8 mouse cellular contexts compared by ENCODE assay signal in genomic region chr2:53192386-53192785, GRCm38 (mm10). TPM values are rescaled to one million over a fixed set of nuclear protein-coding genes. Genes with fewer than 3 reads are reported as not detected.
DNase-seq lines count a peak whose midpoint lies in the region; ATAC-seq and TF ChIP-seq lines count a peak whose summit lies in the region.

No protein-coding gene starts in this region.

- H3K27me3 ChIP-seq in liver, adult 2 months (ENCODE audit: control insufficient read depth, insufficient read depth, low read length) = no peaks in the 10 kb centered on the region
- H3K27me3 ChIP-seq in midbrain, embryonic 13.5 days = no peaks in the 10 kb centered on the region

- TF ChIP-seq POLR2A in liver, adult 2 months (IDR thresholded peaks at IDR 0.05; ENCODE audit: extremely low read depth, insufficient read depth, low read length) = no peak

- peaks cover 17% of the 10 kb centered on the region; the same call in 1 of the 2 replicates for H3K79me2 ChIP-seq in liver, adult 2 months (ENCODE audit: control insufficient read depth, insufficient read depth, low read length)

- peak; percentile 5 for ATAC-seq in midbrain, embryonic 13.5 days

- peak overlapping the region; percentile 87 for H3K9ac ChIP-seq in liver, adult 2 months (ENCODE audit: low read depth, low read length)
- H3K9ac ChIP-seq in midbrain, embryonic 13.5 days (replicated peaks) = peak overlapping the region; percentile 87

- peak overlapping the region; percentile 66 for H3K27ac ChIP-seq in liver, adult 2 months (replicated peaks; ENCODE audit: insufficient read depth, low read depth, low read length)
- peak overlapping the region; percentile 96 for H3K27ac ChIP-seq in midbrain, embryonic 13.5 days

- H3K36me3 ChIP-seq in liver, adult 2 months (ENCODE audit: control insufficient read depth, insufficient read depth, low read length) = peaks cover 12% of the 10 kb centered on the region; the same call in 1 of the 2 replicates
- H3K36me3 ChIP-seq in midbrain, embryonic 13.5 days = peaks cover 26% of the 10 kb centered on the region

- 0 out of 2 replicates have a peak, but pooled peaks cover 1% of the 10 kb centered on the region for H3K4me1 ChIP-seq in liver, adult 2 months (ENCODE audit: control insufficient read depth, insufficient read depth, low read length)
- H3K4me1 ChIP-seq in midbrain, embryonic 13.5 days (replicated peaks) = peaks cover 35% of the 10 kb centered on the region

- TF ChIP-seq CTCF in liver, adult 2 months (IDR thresholded peaks at IDR 0.05; ENCODE audit: low read depth, low read length) = no peak

- no peak for DNase-seq in liver, adult 2 months (ENCODE audit: extremely low read depth, low read depth, low spot score)
- DNase-seq in liver = no peak
- peak; percentile 19 for DNase-seq in brain, adult 2 months (ENCODE audit: low read depth, low spot score)
- DNase-seq in forelimb bud, embryonic 11.5 days (ENCODE audit: low read depth, low spot score) = peak; percentile 26
- no peak for DNase-seq in urinary bladder, postnatal 10 days (ENCODE audit: low spot score)
- DNase-seq in adrenal gland, postnatal 25 days = no peak
- DNase-seq in urinary bladder, postnatal 4 days (ENCODE audit: low spot score in 2 of 2) = no peak

- peak overlapping the region; percentile 91 for H3K4me3 ChIP-seq in liver, adult 2 months (ENCODE audit: insufficient read depth, low read depth, low read length)
- H3K4me3 ChIP-seq in midbrain, embryonic 13.5 days (replicated peaks) = peak overlapping the region; percentile 70

- under 1% methylated on average over 20 of the region's 20 CpGs for WGBS in liver, adult 2 months
- under 1% methylated on average over 20 of the region's 20 CpGs for WGBS in midbrain, embryonic 13.5 days

- H3K9me3 ChIP-seq in midbrain, embryonic 13.5 days = no peaks in the 10 kb centered on the region

- peak overlapping the region; percentile 83 for H3K4me2 ChIP-seq in midbrain, embryonic 13.5 days (replicated peaks)

RNA-seq across cellular contexts. Expression of gene Arl6ip6, which starts 0.9 kb away (rescaled TPM):
- 10.2 and 11.5 TPM in 2 replicates for total RNA-seq in liver, adult 2 months (2014; rRNA removed)
- polyA plus RNA-seq in liver, adult 2 months (2012; rRNA removed) = 4.2 and 5.2 TPM in 2 replicates
- 49.8 and 52.2 TPM in 2 replicates for polyA plus RNA-seq in midbrain, embryonic 13.5 days (2015; fragmentation: Nextera tagmentation; extraction: Ambion mirVana)
- total RNA-seq in adrenal gland, postnatal 25 days (2021) = 21.4 and 33.5 TPM in 2 replicates

RNA-seq across cellular contexts. Expression of gene Prpf40a, which starts 1.3 kb away (rescaled TPM):
- 26.6 and 35.7 TPM in 2 replicates for total RNA-seq in liver, adult 2 months (2014; rRNA removed)
- 10.3 and 13.2 TPM in 2 replicates for polyA plus RNA-seq in liver, adult 2 months (2012; rRNA removed)
- 152 and 154 TPM in 2 replicates for polyA plus RNA-seq in midbrain, embryonic 13.5 days (2015; fragmentation: Nextera tagmentation; extraction: Ambion mirVana)
- 85.4 and 91.3 TPM in 2 replicates for total RNA-seq in adrenal gland, postnatal 25 days (2021)

Comparison
In these comparisons a context has a peak if more than half of its experiments do, and no peak if none do; other contexts are left out.
1. DNase-seq: peak in brain, adult 2 months (single experiment) and forelimb bud, embryonic 11.5 days (single experiment); none in liver, adult 2 months (single experiment), liver (single experiment), urinary bladder, postnatal 10 days (single experiment), adrenal gland, postnatal 25 days (single experiment) and urinary bladder, postnatal 4 days (0 of 2).